Mouse (Mus musculus) E14TG2a.4 (cell line): ENCODE measurements around the gene Clmp.
"Not testable (repeated sequence)": the region's sequence is repeated elsewhere in the genome, so short reads cannot be mapped to it uniquely, and the experiment has no call there.

Experiments
- H3K27me3 ChIP-seq: 2 replicates; pipeline ENCODE4 v1.6.1; 2014; ENCODE audit warnings: low read length, control low read depth; ENCODE audit not compliant: insufficient read depth
- H3K36me3 ChIP-seq: 2 replicates; pipeline ENCODE4 v1.6.1; 2014; ENCODE audit warnings: low read length, control low read depth; ENCODE audit not compliant: insufficient read depth
- H3K4me1 ChIP-seq: replicated peaks from 2 replicates; pipeline ENCODE4 v1.6.1; 2014; ENCODE audit warnings: low read depth, low read length, control low read depth
- H3K4me3 ChIP-seq: replicated peaks from 2 replicates; pipeline ENCODE4 v1.5.1; 2014; ENCODE audit warnings: mild to moderate bottlenecking, low read length
- H3K9me3 ChIP-seq: 2 replicates; pipeline ENCODE4 v1.6.1; 2014; ENCODE audit warnings: low read length, control low read depth
- CTCF ChIP-seq: conservative IDR thresholded peaks from 2 replicates; pipeline ENCODE4 v1.5.1; 2014; ENCODE audit warnings: low read length
- NANOG ChIP-seq: IDR thresholded peaks from 2 replicates; pipeline ENCODE4 v1.6.1; 2014; ENCODE audit warnings: borderline replicate concordance, low read length, mixed read lengths
- POU5F1 ChIP-seq: IDR thresholded peaks from 2 replicates; pipeline ENCODE4 v1.6.1; 2014; ENCODE audit warnings: low read length, borderline replicate concordance

Gene Clmp

GRCm38 (mm10) chr9:40784374-40784967, 98.7 kb downstream of the Clmp start:
- peaks cover 71% of the 10 kb centered on the region for H3K4me1 ChIP-seq
- H3K9me3 ChIP-seq = no peaks in the 10 kb centered on the region
- peak overlapping the region; percentile 74 for H3K4me3 ChIP-seq
- no peak for TF ChIP-seq POU5F1
- no peak for TF ChIP-seq NANOG
- TF ChIP-seq CTCF = no peak
- no peaks in the 10 kb centered on the region for H3K27me3 ChIP-seq
- no peaks in the 10 kb centered on the region for H3K36me3 ChIP-seq

- TF ChIP-seq POU5F1 (no peak), CTCF (no peak), NANOG (no peak)
- Histone ChIP-seq H3K4me3 (peak overlapping the region; percentile 74; the same call in 1 of the 2 replicates), H3K36me3 (no peaks in the 10 kb centered on the region), H3K4me1 (peaks cover 71% of the 10 kb centered on the region), H3K9me3 (no peaks in the 10 kb centered on the region), H3K27me3 (no peaks in the 10 kb centered on the region)
Measured at GRCm38 (mm10) chr9:40785452-40785851, 99.7 kb downstream of the Clmp start.

GRCm38 (mm10) chr9:40786820-40787219, 101.1 kb downstream of the Clmp start:
- peaks cover 68% of the 10 kb centered on the region for H3K4me1 ChIP-seq
- H3K4me3 ChIP-seq, H3K27me3 ChIP-seq, H3K36me3 ChIP-seq, H3K9me3 ChIP-seq: not testable (repeated sequence)

- no peaks in the 10 kb centered on the region for H3K9me3 ChIP-seq
- H3K4me3 ChIP-seq = no peak overlapping the region
- TF ChIP-seq NANOG = no peak
- no peak for TF ChIP-seq POU5F1
- no peak for TF ChIP-seq CTCF
- no peaks in the 10 kb centered on the region for H3K27me3 ChIP-seq
- H3K4me1 ChIP-seq = peaks cover 55% of the 10 kb centered on the region
- no peaks in the 10 kb centered on the region for H3K36me3 ChIP-seq
Measured at GRCm38 (mm10) chr9:40791864-40792633, 106.3 kb downstream of the Clmp start.

- peak overlapping the region; percentile 50 for H3K4me3 ChIP-seq
- no peaks in the 10 kb centered on the region for H3K27me3 ChIP-seq
- no peaks in the 10 kb centered on the region for H3K9me3 ChIP-seq
- no peaks in the 10 kb centered on the region for H3K36me3 ChIP-seq
- TF ChIP-seq NANOG (no peak), CTCF (no peak), POU5F1 (no peak)
- H3K4me1 ChIP-seq = peaks cover 65% of the 10 kb centered on the region
Measured at GRCm38 (mm10) chr9:40793581-40793980, 107.8 kb downstream of the Clmp start.

GRCm38 (mm10) chr9:40794251-40794650, 108.5 kb downstream of the Clmp start:
- no peaks in the 10 kb centered on the region for H3K27me3 ChIP-seq
- H3K36me3 ChIP-seq = no peaks in the 10 kb centered on the region
- no peak for TF ChIP-seq NANOG
- TF ChIP-seq CTCF = no peak
- no peak for TF ChIP-seq POU5F1
- H3K4me1 ChIP-seq = peaks cover 71% of the 10 kb centered on the region
- H3K4me3 ChIP-seq = peak overlapping the region; percentile 53
- H3K9me3 ChIP-seq = no peaks in the 10 kb centered on the region

- Histone ChIP-seq H3K4me1 (peaks cover 66% of the 10 kb centered on the region), H3K4me3 (peak overlapping the region; percentile 53), H3K36me3 (no peaks in the 10 kb centered on the region), H3K27me3 (no peaks in the 10 kb centered on the region), H3K9me3 (no peaks in the 10 kb centered on the region)
- TF ChIP-seq POU5F1 = no peak
Measured at GRCm38 (mm10) chr9:40794926-40795325, 109.2 kb downstream of the Clmp start.

- TF ChIP-seq NANOG (no peak), CTCF (no peak), POU5F1 (no peak)
Measured at GRCm38 (mm10) chr9:40795562-40795961, 109.8 kb downstream of the Clmp start.

GRCm38 (mm10) chr9:40796054-40796453, 110.3 kb downstream of the Clmp start:
- H3K9me3 ChIP-seq = no peaks in the 10 kb centered on the region; the same call in 1 of the 2 replicates
- H3K4me1 ChIP-seq = peaks cover 57% of the 10 kb centered on the region
- H3K36me3 ChIP-seq = no peaks in the 10 kb centered on the region
- peak overlapping the region; percentile 53; the same call in 1 of the 2 replicates for H3K4me3 ChIP-seq
- TF ChIP-seq CTCF = no peak
- TF ChIP-seq POU5F1 = no peak
- no peak for TF ChIP-seq NANOG
- H3K27me3 ChIP-seq = no peaks in the 10 kb centered on the region

More at GRCm38 (mm10) chr9:40795562-40795961, 109.8 kb downstream of the Clmp start:
- peak overlapping the region; percentile 53 for H3K4me3 ChIP-seq
- H3K36me3 ChIP-seq = no peaks in the 10 kb centered on the region
- H3K27me3 ChIP-seq = no peaks in the 10 kb centered on the region
- peaks cover 60% of the 10 kb centered on the region for H3K4me1 ChIP-seq
- H3K9me3 ChIP-seq = no peaks in the 10 kb centered on the region
